Mouse (Mus musculus) mesoderm, embryonic 11.5 days (tissue): ENCODE data around the gene Traf3.

Experiments
- DNase-seq: peaks from one replicate; pipeline ENCODE4 v3.0.0-alpha.2; 2012; ENCODE audit warnings: low read depth, low spot score

Traf3 gene

GRCm38 (mm10) chr12:111193331-111193730 is 27.2 kb downstream of the Traf3 start:
- DNase-seq, result no peak

DNA sequence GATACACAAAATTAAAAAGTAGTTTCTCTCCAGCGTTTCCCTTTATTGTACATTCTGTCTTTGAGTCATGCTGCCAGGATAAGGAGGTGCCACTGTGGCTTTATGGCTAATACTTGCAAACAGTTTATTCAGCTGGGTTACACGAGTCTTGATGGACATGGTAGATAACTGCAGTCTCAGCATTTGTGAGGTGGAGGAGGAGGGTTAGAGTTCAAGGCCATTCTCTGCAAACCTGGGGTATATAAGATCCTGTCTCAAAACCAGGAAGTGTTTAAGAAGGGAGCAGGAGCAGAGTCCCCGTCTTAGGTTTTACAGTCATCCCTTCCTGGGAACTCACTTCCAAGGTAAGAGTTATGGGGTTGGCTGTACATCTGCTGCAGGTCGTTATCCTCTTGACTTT is 30.4 kb downstream of the Traf3 start:
- DNase-seq, result no peak

GRCm38 (mm10) chr12:111203076-111203475 is 36.9 kb downstream of the Traf3 start:
- no peak for DNase-seq

- DNase-seq, result no peak
Measured at GRCm38 (mm10) chr12:111203945-111204344, 37.8 kb downstream of the Traf3 start.

- DNase-seq, result no peak
Measured at GRCm38 (mm10) chr12:111207641-111208040, 41.5 kb downstream of the Traf3 start.

GRCm38 (mm10) chr12:111211729-111212128 is 45.6 kb downstream of the Traf3 start:
- no peak for DNase-seq

DNA sequence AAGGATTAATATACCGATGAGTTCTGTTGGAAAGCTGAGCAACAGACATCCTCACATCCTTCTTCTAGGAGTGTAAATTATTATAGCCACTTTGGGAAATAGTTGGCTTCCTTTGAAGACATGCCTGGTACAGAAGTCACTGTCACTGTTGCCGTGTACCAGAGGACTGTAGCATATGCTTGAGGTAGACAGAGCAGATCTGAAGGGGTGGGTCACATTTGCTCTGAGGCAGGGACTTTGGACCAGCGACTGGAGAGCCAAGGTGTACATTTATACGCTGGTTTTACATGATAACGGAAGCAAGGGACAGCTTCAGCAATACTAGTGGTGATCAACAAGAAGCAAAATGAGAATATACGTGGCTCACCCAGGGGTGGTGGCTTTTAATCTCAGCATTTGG is 52.7 kb downstream of the Traf3 start:
- DNase-seq, result no peak

GRCm38 (mm10) chr12:111225197-111225780 is 59.1 kb downstream of the Traf3 start:
- DNase-seq, result no peak

- DNase-seq, result no peak
Measured at GRCm38 (mm10) chr12:111227410-111227809, 61.2 kb downstream of the Traf3 start.

GRCm38 (mm10) chr12:111228488-111228887 is 62.3 kb downstream of the Traf3 start:
- DNase-seq, result no peak

DNA sequence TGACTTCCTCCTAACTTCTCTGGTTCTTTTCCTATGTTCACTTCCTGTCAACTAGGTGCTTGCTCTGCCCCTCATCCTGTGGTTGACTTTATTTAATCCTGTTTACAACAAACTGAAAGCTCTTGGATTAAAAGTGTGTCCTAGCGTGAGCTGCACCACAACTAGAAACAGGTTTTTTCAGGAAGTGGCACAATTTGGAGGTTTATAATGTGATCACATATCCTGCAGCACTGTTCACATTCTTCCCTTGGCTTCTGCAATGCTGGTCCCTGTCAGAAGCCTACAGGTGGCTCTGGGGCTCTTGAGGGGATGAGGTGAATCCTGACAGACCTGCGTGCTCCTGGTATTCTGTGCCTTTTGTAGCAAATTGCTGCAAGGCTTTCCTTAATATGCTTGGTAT is 64.6 kb downstream of the Traf3 start:
- DNase-seq, result no peak

GRCm38 (mm10) chr12:111233798-111234197 is 67.6 kb downstream of the Traf3 start:
- DNase-seq, result no peak

DNA sequence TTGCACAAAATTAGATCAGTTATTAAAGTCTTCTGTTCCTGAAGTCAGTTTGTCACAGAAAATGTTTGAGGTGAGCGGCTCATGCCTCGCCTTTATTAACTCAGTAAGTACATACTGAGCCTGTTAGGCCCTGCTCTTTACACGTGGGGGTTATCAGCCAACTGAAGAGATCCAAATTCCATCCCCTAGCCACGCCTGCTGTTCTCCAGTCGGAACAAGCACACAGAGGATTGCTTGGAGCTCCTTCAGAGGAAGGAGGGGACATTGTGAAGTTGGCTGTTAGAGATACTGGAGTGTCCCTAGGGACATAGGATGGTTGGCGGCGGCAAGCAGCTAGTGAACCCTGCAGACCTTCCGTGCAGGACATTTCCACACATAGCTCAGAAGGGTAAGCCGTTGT is 68.2 kb downstream of the Traf3 start:
- DNase-seq, result no peak

DNA sequence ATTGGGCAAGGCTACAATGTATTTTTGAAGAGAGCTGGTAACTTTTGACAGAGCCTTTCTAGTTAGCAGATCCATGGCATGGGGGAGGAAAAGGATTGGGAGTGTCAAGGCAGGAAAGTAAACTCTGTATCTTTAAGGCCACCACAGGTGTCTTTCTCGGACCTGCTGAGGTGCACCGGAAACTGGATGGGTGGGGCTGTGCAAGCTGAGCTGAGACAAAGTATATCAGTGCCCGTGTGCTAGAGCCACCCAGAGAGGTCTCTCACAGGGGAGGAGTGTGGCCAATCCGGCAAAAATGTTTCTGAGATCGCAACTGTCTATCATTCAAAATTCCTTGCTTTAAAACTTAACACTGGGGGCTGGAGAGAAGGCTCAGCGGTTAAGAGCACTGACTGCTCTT is 69.5 kb downstream of the Traf3 start:
- no peak for DNase-seq

DNA sequence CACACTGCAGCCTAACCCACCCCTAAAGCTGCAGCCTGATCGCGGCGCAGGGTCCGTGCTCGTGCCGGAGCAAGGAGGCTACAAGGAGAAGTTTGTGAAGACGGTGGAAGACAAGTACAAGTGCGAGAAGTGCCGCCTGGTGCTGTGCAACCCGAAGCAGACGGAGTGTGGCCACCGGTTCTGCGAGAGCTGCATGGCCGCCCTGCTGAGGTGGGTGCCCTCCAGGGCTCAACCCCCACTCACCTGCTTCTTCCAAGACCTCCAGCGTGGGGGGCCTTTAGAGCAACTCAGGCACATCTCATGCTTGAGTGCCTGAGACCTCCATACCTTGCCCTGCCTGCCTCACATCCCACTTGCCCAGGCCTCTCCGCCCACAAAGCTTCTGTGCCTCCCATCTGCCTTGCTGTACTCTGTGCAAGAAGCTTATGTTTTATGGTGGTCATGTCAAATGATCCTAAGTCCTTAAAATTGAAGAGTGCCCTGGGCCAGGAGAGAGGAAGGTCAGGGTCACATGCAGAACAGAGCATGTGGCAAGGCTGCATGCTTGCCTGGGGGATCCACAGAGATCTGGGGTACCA is 71.5 kb downstream of the Traf3 start:
- no peak for DNase-seq

DNA sequence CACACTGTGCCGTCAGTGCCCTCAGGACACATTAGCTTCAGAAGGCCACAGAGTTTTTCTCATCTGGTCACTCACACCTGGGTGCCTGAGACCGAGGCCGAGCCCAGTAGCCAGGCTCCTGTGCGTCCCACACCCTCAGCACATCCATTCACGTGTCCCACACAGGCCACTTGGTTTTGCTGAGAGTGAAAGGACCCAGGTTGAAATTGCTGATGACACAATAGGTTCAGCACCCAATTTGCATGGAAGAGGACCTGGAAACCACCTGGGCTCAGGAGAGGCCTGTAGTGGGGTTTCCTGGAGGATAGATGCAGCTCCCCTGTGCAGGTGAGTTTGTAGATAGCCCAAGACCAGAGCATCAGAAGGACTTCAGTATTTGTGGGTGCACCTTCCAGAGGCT is 72.2 kb downstream of the Traf3 start:
- DNase-seq, result no peak

DNA sequence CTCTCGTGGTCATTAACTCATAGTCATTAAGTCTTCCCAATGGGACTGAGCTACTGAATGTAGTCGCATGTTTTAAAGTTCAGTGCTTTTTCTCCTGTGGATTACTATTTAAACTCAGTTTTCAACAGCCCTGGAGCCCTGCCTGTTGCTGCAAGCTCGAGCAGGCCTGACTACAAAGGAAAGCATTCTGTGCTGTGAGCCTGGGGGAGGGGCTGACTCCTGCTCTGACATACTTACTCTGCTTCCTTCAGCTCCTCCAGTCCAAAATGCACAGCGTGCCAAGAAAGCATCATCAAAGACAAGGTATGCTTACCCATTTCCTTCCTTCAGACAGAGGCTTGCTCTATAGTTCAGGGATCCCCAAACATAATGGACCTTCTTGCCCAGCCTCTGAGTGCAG is 72.6 kb downstream of the Traf3 start:
- DNase-seq, result peak; percentile 11

- no peak for DNase-seq
Measured at GRCm38 (mm10) chr12:111239930-111240329, 73.8 kb downstream of the Traf3 start.

- no peak for DNase-seq
Measured at GRCm38 (mm10) chr12:111241916-111242315, 75.7 kb downstream of the Traf3 start.

GRCm38 (mm10) chr12:111242346-111242745 is 76.2 kb downstream of the Traf3 start:
- DNase-seq, result no peak

DNA sequence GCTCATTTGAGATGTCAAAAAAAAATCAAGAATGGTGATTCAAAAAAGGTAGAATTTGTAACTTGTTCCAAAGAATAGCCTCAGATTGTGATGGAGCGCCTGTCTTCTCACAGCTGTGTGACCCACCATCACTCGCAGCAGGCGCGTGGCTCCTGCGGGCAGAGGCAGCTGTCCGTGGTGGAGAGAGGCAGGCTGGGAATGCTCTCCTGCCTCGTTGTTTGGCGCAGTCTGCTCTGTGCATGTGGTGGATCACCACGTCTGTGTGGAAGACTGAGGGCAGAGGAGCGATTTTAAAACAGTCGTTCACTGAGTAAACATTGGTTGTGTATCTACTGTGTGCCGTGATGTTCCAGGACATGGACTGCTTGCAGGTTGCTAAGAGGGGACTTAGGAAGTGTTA is 77.6 kb downstream of the Traf3 start:
- DNase-seq, result no peak

DNA sequence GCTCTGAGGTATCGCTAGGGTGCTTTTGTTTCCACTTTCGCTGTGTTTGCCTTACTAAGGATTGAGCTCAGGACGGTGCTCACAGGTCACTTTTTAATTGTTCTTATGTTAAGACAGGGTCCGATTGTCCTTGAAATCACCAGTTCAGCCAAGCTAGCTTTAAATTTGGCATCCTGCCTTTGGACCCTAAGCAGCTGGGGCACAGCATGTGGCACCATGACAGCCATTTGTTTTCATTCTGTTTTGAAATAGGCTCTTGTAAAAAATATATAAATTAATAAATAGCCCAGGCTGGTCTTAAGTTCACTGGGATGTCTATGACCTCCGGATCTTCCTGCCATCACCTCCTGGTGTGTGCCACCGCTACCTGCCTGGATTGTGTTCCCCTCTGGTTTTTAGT is 78.9 kb downstream of the Traf3 start:
- no peak for DNase-seq

DNA sequence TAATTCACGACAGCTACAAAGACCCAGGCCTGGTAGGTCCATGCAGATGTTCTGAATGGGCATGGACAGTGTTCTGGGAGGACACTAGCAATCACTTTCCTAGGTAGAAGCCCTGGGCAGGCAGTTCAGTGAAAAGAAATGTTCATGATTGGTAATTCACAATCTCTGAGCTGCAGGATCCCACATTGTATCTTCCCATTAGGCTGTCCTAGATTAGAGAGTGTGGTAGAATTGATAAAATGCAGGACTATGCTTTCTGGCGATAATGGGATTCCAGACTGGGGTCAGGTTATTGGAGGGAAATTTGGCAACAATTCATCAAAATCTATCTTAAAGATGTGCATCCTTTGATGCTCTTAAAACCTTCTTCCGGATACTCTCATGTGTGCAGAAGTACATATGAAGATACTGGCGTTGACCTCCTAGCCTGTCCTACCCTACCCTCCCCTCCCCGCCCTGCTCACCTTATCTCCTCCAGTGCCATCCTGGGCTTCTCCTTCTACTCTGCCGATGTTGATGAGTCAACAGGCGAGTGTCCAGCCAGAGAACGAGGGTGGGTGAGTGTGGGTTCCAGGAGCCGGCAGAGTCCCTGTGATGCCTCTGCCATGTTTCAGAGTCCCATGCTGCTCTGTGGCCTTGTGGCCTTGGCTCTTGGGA is 80.8 kb downstream of the Traf3 start:
- DNase-seq, result no peak
